Mouse (Mus musculus) erythroblast, embryonic 14.5 days (primary cell): ENCODE data around the gene Phyhd1.

Experiments used
- GATA1 ChIP-seq: IDR thresholded peaks from 2 replicates; pipeline ENCODE4 v1.6.1; 2012; ENCODE audit warnings: low read length, inconsistent platforms, mixed read lengths
- TAL1 ChIP-seq: IDR thresholded peaks from 3 replicates; pipeline ENCODE4 v1.6.1; 2012; ENCODE audit warnings: low read length, inconsistent platforms, mixed read lengths

DNA sequence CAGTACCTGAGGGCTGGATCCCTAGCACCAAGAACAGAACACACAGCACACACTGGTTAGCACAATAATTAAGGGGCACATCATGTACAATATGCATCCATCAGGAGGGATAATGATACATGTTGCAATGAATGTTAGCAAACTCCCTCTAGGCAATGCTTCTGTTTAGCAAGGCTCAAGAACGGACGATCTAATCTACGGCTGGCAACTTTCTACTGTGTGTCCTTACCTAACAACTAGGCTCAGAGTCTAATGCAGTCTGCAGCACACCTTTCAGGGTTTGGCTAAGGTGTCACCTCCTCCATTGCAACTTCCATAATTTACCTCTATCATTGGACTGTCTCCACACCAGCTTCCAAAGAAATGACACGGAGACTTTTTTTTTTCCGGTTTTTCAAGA is 49.7 kb upstream of the Phyhd1 start:
- TF ChIP-seq GATA1 = no peak
- TF ChIP-seq TAL1 = no peak
